Mouse (Mus musculus) cerebral cortex, adult 2 months (tissue): ENCODE measurements around the gene Fyco1.

Experiments
- WGBS: fragments of 180-500 bp; shearing (Covaris S2); methylation state at CpG from one replicate; pipeline ENCODE4 v1.1.7; 2018; 5-methylcytosine and 5-hydroxymethylcytosine counted together

Fyco1 gene

GRCm38 (mm10) chr9:123814821-123815220 lies 36.9 kb downstream of the Fyco1 start:
- WGBS, result 78% methylated on average over 4 of the region's 4 CpGs

- WGBS, result 56% methylated on average over 2 of the region's 2 CpGs
Observed at GRCm38 (mm10) chr9:123814326-123814725, 37.4 kb downstream of the Fyco1 start.

DNA sequence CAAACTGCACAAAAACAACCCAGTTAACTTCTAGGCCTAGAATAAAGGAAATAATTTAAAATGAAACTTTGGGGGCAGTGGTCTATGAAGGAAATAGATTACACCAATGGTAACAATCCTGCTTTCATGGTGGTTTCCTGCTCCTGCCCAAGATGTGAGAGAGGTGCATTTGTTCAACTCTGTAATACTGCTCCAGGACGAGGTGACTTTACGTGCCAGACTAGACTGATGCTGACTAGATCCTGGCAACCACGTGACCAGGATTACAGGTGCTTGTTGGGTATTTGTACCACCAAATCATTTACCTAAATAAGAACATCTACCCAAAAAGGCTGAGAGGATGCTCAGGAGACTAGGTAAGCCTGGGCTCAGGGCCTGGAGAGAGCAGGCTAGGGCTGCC lies 39.9 kb downstream of the Fyco1 start:
- WGBS, result 95% methylated on average over 3 of the region's 3 CpGs

GRCm38 (mm10) chr9:123808583-123808982 lies 43.1 kb downstream of the Fyco1 start:
- WGBS, result 70% methylated on average over 7 of the region's 7 CpGs

DNA sequence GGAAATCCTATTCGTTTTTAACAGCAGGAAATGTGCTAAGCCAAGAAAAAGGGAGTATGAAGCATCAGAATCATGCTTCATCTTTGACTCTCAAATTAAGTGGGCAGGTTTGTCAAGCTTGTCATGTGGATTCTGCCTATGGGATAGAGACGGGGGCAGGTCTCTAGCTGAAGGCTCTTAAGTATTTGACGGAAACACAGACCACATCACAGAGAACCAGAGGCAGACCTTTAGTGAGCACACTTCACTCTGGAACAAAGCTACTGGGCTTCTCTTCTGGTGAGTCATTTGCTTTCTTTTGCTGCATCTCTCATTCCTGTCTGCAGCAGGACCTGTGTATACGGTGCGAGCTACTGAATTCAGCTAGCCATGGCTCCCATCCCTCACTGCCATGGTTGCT lies 45.4 kb downstream of the Fyco1 start, which contains the start of gene Cxcr6:
Gene Cxcr6 (plus strand): TSS at position 209 of the 400 bp plus-strand sequence.
- WGBS, result 95% methylated on average over 5 of the region's 5 CpGs

DNA sequence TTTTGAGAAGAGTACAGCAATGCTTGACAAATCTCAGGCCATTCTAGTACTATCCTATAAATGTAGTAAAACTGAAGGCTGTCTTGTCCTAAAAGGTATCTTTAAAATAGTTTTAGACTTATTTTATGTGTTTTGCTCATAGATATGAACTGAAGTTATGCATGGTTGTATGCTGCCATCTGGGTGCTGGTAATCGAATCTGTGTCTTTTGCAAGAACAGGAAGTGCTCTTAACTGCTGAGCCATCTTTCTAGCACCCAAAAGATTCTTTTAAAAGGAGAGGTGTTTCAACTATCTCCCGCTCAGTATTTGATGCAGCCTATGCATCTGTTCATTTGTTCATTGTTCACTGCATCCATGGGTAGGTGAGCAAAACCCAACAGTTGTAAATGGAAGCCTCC lies 46.5 kb downstream of the Fyco1 start:
- 81% methylated on average over 2 of the region's 2 CpGs for WGBS

DNA sequence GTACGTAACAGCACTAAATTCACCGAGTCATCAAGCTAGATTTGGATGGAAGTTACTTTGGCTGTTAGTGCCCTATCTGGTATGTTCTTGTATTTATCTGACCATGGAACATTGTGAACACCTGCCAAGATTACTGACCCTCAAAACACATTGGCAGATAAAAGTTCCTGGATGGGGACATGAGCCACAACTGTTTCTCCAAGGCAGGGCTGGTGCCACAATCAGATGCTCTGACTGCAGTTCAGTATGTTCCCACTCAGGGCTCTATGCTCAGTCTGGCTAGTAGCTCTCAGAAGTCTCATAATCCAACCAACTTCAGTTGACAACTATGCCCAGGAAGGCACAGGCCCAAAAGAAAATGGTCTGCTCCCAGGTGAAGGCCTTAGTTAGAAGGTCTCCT lies 49.3 kb downstream of the Fyco1 start:
- WGBS, result 95% methylated on average over 2 of the region's 2 CpGs

DNA sequence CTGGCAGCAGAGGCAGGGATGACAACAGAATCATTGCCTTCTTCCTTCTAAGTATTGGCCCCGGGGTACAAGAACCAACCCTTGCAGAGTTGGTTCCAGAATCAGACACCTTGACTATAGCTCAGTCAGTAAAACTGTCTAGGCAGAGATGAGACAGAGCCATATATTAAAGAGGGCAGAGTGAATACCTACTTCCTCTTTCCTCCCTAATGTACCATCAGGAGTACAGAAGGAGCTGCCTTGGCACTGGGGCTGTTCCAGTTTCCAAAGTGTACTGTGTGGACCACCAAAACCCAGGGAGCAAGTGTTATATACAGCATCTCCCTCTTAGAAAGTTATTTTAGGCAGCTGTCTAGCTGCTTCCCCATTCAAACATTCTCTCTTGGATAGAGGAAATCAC lies 50.2 kb downstream of the Fyco1 start:
- WGBS, result 81% methylated on average over 1 of the region's 1 CpGs

- WGBS, result 70% methylated on average over 3 of the region's 3 CpGs
Observed at GRCm38 (mm10) chr9:123796174-123796573, 55.5 kb downstream of the Fyco1 start.

- WGBS, result 39% methylated on average over 4 of the region's 4 CpGs
Observed at GRCm38 (mm10) chr9:123788855-123789529, 62.7 kb downstream of the Fyco1 start.

DNA sequence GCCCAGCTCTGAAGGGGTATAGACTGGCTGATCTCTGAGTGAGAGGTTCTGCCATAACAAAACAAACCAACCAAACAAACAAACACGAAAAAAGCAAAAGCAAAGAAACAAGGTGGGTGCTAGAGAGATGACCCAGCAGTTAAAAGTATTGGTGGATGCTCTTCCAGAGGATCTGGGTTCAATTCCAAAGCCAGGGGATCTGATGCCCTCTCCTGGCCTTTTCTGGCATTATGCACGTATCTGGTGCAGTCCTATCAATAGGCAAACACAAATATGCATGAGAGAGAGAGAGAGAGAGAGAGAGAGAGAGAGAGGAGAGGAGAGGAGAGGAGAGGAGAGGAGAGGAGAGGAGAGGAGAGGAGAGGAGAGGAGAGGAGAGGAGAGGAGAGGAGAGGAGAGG lies 78.4 kb downstream of the Fyco1 start:
- WGBS, result 60% methylated on average over 2 of the region's 2 CpGs

GRCm38 (mm10) chr9:123769532-123769931 lies 82.2 kb downstream of the Fyco1 start:
- WGBS, result 73% methylated on average over 6 of the region's 6 CpGs

DNA sequence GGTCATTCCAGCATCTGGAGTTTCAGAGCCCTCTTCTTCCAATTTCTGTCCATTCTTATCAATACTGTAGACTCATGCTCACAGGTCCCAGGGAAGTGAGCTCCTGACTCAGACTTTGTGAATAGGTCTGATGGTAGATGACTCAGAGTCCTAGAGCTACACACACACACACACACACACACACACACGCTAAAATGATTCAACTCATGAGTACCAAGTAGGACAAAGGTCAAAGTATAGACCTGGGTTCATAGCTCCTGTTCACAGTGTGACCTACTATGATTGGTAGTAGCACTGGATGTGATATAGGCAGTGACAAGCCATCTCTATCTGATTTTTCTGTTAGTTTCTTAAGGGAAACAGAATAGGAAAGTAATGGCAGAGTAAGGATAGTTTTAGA lies 83.3 kb downstream of the Fyco1 start:
- 83% methylated on average over 1 of the region's 1 CpGs for WGBS

- WGBS, result 96% methylated on average over 3 of the region's 3 CpGs
Observed at GRCm38 (mm10) chr9:123766996-123767395, 84.7 kb downstream of the Fyco1 start.

DNA sequence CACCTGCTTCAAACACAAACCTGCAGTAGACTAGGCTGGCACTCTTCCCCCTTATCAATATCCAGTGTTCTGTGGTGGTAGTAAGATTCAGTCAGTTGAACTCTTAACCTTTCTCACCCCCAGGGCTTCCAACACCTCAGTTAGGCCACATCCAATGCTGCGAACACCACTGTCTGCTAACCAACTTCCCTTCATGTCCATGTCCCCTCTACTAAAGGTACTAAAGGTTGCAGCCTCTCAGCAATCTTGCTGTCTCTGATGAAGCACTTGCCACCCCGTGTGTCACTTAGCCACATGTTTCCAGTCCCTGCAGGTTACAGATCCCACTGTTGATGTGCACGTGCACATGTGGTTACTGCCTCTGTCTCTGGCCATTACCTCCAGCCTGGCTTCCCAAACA lies 87.9 kb downstream of the Fyco1 start:
- 90% methylated on average over 3 of the region's 3 CpGs for WGBS

- WGBS, result 89% methylated on average over 4 of the region's 4 CpGs
Observed at GRCm38 (mm10) chr9:123762886-123763285, 88.8 kb downstream of the Fyco1 start.

GRCm38 (mm10) chr9:123760806-123761205 lies 90.9 kb downstream of the Fyco1 start:
- 90% methylated on average over 3 of the region's 3 CpGs for WGBS

DNA sequence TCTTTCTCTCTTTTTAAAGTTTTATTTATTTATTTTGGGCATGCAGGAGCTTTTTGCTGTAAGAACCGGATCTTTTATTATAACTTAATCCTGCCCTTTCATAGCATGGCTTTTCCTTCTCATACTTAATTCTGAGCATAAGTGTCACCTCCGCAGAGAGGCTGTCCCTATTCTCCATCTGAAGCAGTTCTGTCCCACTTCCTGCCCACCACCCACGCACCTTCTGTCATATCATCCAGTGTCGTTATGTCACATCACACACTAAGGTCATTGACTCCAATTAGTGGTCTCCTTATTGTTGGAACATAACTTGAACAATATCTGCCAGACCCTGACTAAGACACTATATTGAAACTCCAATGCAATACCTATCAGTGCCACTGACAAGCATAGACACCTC lies 93.1 kb downstream of the Fyco1 start:
- 73% methylated on average over 4 of the region's 4 CpGs for WGBS

- WGBS, result 72% methylated on average over 1 of the region's 1 CpGs
Observed at GRCm38 (mm10) chr9:123758156-123758555, 93.5 kb downstream of the Fyco1 start.

GRCm38 (mm10) chr9:123757326-123757725 lies 94.4 kb downstream of the Fyco1 start:
- 75% methylated on average over 2 of the region's 2 CpGs for WGBS

GRCm38 (mm10) chr9:123756752-123757151 lies 94.9 kb downstream of the Fyco1 start:
- WGBS, result 91% methylated on average over 3 of the region's 3 CpGs

GRCm38 (mm10) chr9:123754333-123754732 lies 97.4 kb downstream of the Fyco1 start:
- 92% methylated on average over 4 of the region's 4 CpGs for WGBS

GRCm38 (mm10) chr9:123749687-123750086 lies 102.0 kb downstream of the Fyco1 start:
- WGBS, result 93% methylated on average over 8 of the region's 8 CpGs

DNA sequence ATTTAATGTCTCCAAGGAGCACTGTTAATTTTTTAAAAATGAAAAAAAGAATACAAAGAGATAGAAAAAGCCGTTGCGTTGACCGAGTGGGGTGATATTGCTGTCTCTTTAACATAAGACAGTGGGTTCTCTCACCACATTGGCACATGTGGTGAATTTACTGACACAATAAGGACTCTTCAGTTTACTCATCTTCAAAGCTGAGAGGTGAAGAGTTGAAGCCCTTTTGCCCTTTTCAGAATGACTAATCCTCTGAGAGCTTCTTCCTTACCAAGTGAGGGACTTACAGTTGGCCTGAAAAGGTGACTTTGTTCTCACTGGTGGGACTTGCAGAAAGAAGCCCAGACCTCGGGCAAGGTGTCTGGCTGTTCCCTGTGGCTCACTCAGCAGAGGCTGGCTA lies 110.9 kb downstream of the Fyco1 start:
- WGBS, result 90% methylated on average over 4 of the region's 4 CpGs
